Mouse (Mus musculus) erythroblast, embryonic 14.5 days (primary cell): ENCODE results near the gene 9230102O04Rik.

Source experiments
- GATA1 ChIP-seq: IDR thresholded peaks from 2 replicates; pipeline ENCODE4 v1.6.1; 2012; ENCODE audit warnings: low read length, inconsistent platforms, mixed read lengths
- TAL1 ChIP-seq: IDR thresholded peaks from 3 replicates; pipeline ENCODE4 v1.6.1; 2012; ENCODE audit warnings: low read length, inconsistent platforms, mixed read lengths

GRCm38 (mm10) chr2:9905995-9906394, 16.7 kb upstream of the 9230102O04Rik start:
- TF ChIP-seq GATA1 = no peak
- no peak for TF ChIP-seq TAL1
